Mouse (Mus musculus): ENCODE measurements around the gene Npw. TPM values are rescaled to one million over a fixed set of nuclear protein-coding genes. Genes with fewer than 3 reads are reported as not detected.
"Not testable (repeated sequence)": the region's sequence is repeated elsewhere in the genome, so short reads cannot be mapped to it uniquely, and the experiment has no call there.

Npw gene
- total RNA-seq, 2 experiments from 2014 or later = not detected

DNA sequence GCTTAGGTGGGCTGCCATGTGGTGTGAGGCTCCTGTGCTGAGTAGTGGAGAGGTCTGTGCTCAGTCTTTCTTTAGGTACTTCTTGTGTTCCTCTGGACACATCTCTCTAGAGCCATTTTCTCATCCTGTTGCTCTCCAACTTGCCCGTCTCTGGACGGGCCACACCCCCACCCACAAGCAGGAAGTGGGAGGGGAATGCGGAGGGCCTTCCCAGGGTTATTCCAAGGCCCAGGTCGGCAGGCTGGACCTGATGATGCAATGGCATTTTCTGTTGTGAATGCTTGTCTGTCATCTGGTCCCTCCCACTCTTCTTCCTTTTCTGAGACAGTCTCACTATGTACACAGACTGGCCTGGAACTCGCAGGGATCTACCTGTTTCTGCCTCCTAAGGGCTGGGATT lies 13.9 kb upstream of the Npw start:
- DNase-seq (ENCODE audit: low spot score in 2 of 2) = peak; percentile 40 to 48

DNA sequence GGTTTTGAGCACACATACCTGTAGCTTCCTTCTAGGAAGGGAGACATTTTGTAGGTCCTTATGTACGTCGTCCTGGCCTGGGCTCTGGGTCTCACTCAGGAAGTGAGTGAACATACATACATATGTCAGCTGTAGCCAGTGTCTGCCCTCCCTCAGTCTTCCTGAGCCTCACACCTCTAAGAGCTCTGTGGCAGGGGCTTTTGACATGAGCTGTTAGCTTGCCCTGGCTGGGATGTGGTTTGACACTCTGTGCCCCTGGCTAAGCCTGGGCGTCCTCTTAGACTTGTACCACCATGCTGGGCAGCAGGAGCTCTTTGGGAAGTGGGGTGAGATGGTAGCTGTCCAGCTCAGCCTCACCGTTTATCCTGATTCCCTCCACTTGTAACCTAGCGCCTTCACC lies 13.1 kb upstream of the Npw start:
- no peak for DNase-seq (ENCODE audit: low spot score in 2 of 2)

DNA sequence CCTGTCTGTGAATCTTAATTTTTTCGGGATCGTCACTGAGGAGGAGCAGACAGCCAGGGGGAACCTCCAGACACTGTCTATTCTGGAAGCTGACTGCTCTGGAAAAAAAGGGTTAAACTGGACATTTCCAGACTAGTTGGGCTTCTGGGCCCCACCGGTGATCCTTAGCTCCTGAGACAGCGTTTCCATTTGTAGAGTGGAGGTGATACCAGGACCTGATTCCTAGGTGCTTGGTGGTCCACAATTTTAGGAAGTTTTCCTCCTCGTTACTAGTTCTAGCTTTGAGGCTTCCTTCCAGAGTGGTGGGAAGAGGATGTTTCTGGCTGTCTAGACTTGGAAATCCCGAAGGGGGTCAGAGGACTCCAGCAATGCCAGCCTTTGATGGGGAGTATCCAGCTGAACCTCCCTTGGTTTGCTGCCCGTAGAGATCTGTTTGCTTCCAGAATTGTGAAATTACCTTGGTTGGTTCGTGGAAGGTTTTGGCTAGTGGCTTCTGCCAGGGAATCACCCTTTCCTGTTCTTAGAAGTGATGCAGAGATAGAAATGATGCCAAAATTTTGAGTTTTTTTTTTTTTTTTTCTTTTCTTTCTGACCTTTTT lies 12.1 kb upstream of the Npw start:
- no peak for DNase-seq (ENCODE audit: low spot score in 2 of 2)

DNA sequence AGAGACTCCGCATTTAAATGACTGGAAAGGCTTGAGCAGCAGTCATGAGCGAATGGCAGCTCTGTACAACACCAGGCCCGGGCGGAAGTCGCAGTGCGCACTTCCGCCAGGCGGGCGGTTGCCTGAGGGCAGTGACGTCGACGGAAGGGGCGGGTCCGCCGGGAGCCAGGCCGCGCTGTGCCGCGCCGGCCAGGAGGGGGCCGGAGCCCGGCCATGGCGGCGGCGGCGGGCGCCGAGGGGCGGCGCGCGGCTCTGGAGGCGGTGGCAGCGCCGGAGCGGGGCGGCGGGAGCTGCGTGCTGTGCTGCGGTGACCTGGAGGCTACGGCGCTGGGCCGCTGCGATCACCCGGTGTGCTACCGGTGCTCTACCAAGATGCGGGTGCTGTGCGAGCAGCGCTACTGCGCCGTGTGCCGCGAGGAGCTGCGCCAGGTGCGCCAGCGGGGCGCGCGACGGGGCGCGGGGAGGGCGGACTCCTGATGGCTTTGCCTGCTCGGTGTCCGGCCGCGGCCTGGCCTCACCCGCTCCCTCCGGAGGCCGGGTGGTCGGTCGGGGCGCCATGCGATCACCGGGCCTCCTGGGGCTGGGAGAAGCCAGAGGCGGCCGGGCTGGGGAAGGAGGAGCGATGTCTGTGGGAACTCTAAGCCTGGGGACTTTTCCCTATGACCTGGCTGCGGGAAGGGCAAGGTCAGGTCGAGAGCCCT lies 11.4 kb upstream of the Npw start, which contains the start of gene Zfp598:
Zfp598 (plus strand) TSS at position 143 of the 701 bp plus-strand sequence.
- peak; percentile 97 for DNase-seq (ENCODE audit: low spot score in 2 of 2)

DNA sequence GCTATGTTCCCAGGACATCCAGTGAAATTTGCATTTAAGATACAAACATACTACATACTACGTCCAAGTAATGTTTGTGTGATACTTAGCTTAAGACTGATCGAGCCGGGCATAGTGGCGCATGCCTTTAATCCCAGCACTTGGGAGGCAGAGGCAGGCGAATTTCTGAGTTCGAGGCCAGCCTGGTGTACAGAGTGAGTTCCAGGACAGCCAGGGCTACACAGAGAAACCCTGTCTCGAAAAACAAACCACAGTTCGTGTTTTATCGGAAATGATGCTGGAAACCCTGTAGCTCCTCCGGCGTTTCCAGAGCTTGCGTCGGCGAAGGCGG lies 10.9 kb upstream of the Npw start:
- DNase-seq (ENCODE audit: low spot score in 2 of 2) = not testable (repeated sequence)

DNA sequence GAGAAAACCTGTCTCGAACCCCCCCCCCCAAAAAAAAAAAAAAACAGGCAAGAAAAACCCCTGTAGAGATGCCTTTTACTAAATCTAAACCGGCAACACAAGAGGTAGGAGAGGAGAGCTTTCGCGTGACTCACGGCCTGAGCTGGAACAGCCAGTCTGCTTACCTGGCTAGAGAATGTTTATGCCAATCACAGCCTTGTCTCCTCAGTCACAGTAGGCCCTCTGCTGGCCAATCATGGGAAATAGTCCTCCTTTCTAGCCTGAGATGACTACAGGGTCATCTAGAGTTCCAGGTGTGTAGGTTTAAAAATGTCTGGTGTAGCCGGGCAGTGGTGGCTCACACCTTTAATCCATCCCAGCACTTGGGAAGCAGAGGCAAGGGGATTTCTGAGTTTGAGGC lies 9.2 kb upstream of the Npw start:
- peak; percentile 37 to 52 for DNase-seq (ENCODE audit: low spot score in 2 of 2)

DNA sequence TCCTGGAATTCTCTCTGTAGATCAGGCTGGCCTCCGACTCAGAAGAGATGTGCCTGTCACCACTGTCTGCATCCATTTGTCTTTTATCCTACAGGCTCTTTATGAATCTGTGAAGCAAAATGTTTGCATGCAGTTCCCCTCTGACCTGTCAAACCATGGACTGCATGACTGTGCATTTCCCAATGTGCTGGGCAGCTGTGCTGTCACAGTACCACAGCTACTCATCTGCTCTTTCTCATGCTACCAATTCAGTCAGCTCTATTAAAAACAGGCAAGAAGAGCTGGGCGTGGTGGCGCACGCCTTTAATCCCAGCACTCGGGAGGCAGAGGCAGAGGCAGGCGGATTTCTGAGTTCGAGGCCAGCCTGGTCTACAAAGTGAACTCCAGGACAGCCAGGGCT lies 8.8 kb upstream of the Npw start:
- DNase-seq (ENCODE audit: low spot score in 2 of 2) = not testable (repeated sequence)

DNA sequence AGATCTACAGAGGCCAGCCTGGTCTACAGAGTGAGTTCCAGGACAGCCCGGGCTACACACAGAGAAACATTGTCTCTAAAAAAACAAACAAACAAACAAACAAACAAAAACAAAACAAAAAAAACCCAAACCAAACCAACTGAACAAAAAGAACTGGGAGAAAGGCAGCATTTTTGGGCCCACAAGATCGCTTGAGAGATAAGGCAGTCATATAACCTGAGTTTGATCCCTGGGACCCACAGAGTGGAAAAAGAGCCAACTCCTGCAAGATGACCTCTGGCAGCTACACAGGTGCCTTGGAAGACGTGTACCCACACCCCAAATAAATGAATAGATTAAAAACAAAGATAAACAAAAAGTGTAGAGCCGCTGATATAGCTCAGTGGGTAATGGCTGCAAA lies 3.3 kb downstream of the Npw start:
- no peak for DNase-seq (ENCODE audit: low spot score in 2 of 2)

DNA sequence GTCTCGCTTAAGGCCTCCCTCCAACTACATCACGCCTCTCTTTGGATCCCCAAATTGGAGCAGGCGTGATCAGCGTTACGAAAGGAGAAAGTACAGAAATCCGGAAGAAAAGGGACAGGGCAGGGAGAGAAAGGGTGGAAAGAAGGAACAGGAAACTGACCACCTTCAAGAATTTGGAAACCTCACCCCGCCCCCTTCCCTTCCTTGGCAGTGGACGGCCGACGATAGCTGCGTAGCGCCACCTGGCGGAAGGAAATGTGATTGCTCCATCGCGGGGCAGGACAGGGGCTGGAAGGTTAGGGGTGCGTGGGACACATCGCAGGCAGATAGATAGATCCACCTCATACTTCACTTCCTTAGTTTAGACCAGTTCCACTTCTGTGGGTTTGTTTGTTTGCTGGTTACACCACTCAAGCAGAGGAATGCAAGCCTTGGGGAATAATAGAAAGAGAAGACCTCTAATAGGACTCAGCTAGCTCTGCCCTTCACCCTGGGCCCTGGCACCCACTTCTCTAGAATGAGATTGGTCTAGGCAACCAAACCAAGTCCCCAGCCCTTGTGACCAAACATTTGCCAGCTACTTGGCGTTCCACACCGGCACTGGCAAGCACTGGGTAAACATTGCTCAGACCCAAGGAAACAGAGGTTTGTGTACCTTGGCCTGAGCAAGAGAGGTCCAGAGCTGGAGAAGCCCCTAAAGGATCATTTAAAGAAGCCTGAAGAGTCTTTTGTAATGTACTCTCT lies 4.1 kb downstream of the Npw start:
- peak; percentile 69 to 77 for DNase-seq (ENCODE audit: low spot score in 2 of 2)

DNA sequence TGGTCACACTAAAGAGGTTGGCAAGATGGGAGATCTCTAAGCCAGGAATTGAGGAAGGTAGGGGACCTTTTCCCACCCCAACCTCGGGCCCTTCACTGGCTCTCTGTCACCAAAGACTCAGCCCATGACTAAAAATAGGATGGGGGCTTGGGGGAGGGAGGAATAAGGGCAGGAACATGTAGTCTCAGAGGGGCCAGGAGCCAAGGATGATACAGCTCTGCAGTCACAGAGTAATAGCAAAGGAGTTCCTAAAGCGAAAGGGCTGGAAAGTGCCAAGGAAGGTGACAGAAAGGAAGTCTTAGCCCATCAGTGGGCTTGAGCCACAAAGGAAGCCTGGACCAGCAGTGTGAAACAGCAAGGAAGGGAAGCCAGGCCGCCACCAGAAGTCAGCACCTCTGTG lies 6.4 kb downstream of the Npw start:
- DNase-seq (ENCODE audit: low spot score in 2 of 2) = no peak

DNA sequence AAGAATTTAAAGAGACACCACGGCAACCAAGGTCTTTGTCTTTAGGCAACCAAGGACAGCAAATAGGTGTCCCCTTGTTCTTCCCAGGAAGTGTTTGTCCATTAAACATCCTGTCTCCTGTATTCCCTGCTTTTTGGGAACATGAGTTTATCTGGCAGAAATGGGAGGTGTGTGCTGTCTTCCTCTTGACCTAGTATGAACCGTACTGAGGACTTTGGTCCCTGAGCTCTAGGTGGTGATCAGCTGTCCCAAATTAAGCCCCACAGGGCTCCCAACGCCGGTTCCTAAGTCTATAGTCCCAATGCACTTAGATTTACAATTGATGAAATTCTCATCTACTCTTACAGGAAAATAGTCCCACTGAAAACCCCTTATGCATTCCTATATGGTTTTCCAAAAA lies 7.5 kb downstream of the Npw start:
- no peak for DNase-seq (ENCODE audit: low spot score in 2 of 2)

DNA sequence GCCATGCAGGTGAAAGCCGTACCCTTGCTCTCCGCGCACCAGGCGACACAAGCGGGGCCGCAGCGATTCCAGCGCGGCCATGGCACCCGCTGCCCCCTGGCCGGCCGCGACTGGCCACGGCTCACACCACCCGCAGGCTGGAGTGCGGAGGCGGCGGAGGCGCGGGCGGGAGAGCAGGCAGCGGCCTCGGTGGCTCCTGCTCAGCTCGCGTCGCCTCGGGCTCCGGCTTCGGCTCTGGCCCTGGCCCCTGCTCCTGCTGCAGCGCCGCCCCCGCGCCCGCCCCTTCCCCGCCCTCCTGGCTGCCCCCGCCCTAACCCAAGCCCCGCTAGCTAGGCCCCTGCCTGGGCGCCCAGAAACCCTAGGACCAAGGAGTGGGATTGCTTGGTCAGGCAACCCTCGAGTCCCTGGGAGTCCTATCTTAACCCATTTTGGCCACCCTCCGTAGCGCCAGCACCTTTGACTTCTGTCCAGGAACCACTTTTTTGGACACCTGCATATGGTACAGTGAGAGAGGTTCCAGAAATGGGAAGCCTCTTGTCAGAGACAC lies 8.1 kb downstream of the Npw start, which contains the start of gene Slc9a3r2:
Slc9a3r2 (minus strand) TSS at position 258 of the 547 bp plus-strand sequence.
- DNase-seq (ENCODE audit: low spot score in 2 of 2) = peak; percentile 65 to 72

DNA sequence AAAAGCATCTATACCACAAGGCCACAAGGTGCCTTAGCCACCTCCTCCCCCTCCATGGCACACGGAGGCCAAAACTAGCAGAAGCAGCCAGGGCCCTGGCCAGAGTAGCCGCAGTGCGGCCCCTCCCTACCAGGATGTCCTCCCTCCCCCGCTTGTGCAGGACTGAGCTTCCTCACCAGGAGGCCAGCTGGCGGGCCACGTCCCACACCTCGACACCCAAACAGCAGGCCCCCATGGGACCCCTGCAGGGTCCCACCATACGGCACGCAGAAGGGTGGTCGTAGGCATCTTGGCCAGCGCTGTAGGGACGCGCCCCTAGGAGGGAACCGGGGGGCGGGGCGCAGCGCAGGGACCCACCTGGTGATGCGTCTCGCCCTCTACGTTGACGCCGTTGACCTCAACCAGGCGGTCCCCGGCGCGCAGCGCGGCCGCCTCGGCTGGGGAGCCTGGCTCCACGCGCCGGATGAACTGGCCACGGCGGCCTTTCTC lies 8.6 kb downstream of the Npw start:
- peak; percentile 38 to 56 for DNase-seq (ENCODE audit: low spot score in 2 of 2)

DNA sequence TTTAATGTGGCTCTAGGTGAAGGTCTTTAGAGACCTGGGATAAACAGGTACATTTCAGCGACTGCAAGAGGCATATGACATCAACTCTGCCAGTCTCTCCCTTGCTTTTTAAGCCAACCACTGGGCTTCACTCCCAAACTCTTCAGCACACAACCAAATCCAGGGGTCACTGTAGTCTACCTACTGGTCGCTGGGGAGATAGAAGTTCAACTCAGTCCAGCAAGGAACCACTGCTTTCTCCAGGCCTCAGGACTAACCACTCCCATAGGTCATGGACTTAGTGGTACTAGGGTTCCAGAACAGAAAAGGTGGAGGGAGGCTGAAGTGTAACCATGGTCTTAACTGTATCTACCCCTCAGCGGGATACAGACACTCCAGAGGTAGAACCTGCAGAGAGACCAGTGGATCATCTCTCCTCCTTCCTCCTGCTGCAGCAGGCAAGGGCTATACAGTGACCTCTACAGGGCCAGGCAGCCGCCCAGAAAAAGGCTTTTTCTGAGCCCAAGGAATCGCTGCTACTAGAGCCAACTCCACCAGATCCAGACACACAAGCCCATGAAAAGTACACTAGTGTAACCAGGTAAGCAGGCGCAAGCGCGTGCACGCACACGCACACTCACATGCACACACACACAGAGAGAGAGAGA lies 9.4 kb downstream of the Npw start:
- no peak for DNase-seq (ENCODE audit: low spot score in 2 of 2)

DNA sequence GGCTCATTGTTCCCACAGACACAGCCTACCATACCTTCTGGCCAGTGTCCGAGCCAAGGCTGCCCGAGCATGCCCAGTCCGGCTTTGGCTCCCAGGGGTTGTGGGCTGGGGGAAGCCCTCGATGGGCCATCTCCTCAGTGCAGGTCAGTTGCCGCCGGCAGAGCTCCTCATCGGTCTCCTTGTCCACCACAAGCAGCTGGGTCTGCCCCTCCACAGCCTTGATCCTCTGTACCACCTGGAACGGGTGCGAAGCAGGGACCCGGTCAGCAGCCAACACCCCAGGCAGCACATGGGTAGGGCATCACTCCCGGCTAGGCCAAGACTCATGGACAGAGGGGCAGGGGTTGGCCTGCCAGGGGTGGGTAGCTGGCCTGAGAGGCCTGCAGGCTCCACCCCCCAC lies 10.8 kb downstream of the Npw start:
- DNase-seq (ENCODE audit: low spot score in 2 of 2) = no peak

DNA sequence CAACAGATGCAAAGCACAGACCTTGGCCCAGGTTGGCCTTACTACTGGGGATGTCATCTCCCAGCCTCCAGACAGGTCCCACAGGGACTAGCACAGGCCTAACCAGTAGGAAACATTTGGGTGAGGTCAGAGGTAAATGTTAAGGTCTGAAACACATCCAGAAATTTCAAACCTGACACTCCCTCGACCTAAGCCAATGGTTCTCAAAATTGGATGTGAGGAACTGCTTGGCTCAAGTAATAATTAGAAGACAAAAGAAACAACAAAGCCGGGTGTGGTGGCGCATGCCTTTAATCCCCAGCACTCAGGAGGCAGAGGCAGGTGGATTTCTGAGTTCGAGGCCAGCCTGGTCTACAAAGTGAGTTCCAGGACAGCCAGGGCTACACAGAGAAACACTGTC lies 11.9 kb downstream of the Npw start:
- no peak for DNase-seq (ENCODE audit: low spot score in 2 of 2)

DNA sequence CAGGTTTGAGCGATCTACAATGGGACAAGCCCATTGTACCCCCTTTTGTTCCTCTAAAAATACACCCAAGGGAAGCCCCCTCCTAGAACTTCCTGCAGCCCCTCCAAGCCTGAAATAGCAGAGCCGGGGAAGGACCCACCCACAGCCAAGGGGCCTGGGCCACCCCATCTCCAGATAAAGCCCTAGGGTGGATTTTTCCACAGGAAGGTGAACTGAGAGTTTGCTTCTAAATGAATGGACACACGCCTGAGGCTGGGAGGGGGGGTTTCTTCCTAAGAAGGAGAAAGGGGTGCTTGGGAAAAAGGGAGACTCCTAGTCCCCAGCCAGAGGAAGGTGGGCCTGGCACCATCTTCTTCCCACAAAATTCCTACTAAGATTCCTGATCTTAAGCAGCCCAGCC lies 12.3 kb downstream of the Npw start:
- DNase-seq (ENCODE audit: low spot score in 2 of 2) = no peak

DNA sequence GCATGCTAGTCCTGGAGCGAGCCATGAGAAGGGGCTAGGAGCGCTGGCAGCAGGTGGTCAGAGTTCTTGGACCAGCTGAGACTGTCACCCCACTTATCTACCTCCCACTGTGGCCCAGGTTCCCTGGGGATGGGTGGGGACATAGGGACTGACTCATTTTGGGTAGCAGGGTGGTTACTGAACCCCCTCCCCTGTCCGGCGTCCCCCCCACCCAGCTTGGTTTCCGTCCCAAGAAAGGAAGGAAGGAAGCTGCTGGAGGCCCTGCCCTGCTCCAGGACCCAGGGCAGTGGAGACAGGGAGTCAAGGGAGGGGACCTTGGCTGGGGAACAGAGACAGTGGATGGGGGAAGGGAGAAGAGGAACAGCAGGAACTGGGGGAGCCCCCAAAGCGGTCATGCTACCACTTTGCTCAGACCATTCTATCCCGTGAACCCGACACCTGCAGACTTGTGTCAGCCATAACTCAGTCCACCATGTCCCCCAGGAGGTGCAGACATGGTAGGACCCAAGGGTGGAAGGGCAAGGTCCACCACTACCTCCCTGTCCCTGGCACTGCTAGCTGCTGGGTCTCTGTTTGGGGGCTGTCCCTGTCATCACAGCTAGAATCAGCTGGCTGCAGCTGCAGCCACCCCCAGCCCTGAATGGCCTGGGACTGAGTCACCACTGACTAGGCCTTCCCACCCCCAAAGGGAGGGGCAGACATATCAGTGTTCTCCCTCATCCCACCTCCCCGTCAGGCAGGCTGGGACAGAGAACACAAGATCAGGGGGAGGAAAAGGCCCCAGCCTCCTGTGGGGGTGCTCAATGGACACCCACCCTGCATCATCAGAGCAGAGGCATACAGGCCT lies 13.2 kb downstream of the Npw start:
- DNase-seq (ENCODE audit: low spot score in 2 of 2) = no peak

DNA sequence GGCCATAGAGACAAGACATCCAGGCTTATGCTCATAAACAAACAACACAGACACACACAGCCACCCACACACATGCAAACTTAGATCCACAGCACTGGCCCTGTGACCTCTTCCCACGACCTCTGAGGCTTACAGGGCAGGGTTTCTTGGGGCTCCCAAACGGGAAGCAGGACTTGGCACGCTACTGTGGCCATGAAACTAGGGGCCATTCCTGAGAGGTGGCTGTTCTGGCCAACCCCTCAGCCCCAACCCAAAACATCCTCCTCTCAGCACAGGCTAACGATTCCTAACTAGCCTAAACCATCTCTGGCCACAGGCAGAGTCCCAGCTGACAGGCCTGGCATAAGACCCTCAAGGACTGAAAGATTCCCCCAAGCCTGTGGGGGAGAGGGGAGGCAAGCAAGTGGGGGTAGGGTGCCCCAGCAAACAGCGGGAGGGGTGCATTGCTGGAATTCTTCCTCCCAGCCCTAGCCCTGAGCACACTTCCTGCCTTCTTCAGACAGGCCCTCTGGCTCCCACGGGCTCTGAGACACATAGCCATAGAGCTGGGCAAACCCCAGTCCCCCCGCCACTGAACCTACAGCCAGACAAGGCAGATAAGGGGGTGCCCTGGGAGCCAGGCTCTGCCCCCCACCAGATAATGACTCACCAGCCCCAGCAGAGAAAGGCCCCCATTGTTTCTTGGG lies 14.1 kb downstream of the Npw start:
- DNase-seq (ENCODE audit: low spot score in 2 of 2) = no peak

DNA sequence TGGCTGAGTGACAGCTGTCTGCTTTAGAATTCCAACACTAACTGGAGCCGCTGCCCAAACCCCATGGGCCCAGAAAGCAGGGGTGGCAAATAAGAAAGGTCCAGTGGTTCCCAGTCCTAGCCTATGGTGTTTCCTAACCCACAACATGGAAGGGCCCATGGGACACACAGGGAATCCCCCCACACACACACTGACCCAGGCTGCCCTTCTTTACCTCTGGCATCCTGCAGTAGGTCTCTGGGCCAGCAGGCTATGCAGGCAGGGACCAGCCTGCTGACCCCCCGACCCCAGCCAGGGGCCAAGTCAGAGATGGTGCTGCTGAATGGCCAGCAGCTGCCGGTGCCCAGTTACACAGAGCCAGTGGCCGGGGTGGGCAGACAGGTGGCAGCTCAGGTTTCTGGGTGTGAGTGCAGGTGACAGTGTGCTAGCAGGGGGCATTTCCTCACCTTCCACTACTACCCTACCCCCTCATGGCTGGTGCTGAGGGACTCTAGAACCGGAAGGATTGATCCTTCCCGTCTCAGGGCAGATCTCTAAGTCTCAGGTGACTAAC lies 15.4 kb downstream of the Npw start:
- no peak for DNase-seq (ENCODE audit: low spot score in 2 of 2)
